Mouse (Mus musculus): ENCODE data around the gene Pdia6. TPM values are rescaled to one million over a fixed set of nuclear protein-coding genes. Genes with fewer than 3 reads are reported as not detected.

The Pdia6 gene
- polyA plus RNA-seq, 1 experiment from 2014 or later = 268 TPM

DNA sequence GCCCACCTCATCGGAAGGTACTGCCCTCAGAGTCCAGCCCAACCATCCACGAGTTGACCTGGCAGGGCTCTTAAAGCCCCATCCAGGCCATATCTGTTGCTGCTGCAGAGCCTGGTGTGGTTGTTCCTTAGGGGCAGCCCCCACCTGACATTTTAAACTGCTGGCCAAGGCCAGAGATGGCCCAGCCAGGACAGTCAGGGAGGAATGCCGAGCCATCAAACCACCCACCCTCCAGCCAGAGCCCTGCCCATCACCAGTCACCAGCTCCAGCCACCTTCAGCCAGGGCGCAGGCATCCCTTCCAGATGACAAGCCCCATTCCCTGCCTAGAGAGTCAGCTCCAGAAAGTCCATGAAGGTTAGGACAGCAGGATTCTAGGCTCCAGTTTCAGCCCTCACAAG is 22.2 kb downstream of the Pdia6 start:
- 88% methylated on average over 4 of the region's 4 CpGs for WGBS
- no peak for ATAC-seq (ENCODE audit: low FRiP score)

DNA sequence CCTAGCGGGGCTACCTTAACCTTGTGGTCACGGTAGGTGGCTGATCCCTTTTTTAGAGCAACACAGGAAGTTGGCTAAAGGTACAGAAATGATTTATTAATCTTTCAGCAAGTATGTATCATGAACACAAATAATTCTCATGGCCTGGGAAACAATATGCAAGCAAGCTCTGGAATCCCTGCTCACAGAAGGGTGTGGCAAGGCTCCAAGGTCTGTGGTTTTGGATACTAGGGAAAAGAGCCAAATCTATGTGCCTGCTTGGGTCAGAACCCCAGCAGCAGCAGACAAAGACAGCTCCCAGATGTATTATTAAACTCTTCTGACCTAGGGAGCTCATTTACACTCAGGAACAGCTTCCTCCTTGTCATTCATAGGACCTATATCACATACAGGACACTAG is 22.7 kb downstream of the Pdia6 start:
- Histone ChIP-seq H3K36me3 (replicated peaks; ENCODE audit: control insufficient read depth, insufficient read depth) (peaks cover 22% of the 10 kb centered on the region), H3K27me3 (ENCODE audit: control insufficient read depth, insufficient read depth, low read length) (no peaks in the 10 kb centered on the region), H3K4me3 (replicated peaks; ENCODE audit: low read length) (no peak overlapping the region), H3K9ac (no peak overlapping the region), H3K4me2 (replicated peaks) (no peak overlapping the region), H3K9me3 (ENCODE audit: control insufficient read depth, low read length) (no peaks in the 10 kb centered on the region), H3K4me1 (replicated peaks; ENCODE audit: control insufficient read depth, insufficient read depth, low read length) (no peaks in the 10 kb centered on the region), H3K27ac (no peak overlapping the region)
- ATAC-seq (ENCODE audit: low FRiP score) = no peak
- WGBS = 72% methylated on average over 2 of the region's 2 CpGs
- no peak for DNase-seq (ENCODE audit: low spot score)

More for the DNA sequence above, 22.2 kb downstream of the Pdia6 start:
- H3K4me2 ChIP-seq (replicated peaks) = no peak overlapping the region
- H3K9me3 ChIP-seq (ENCODE audit: control insufficient read depth, low read length) = no peaks in the 10 kb centered on the region
- no peak for DNase-seq (ENCODE audit: low spot score)
- no peak overlapping the region for H3K4me3 ChIP-seq (replicated peaks; ENCODE audit: low read length)
- H3K27ac ChIP-seq = no peak overlapping the region
- H3K9ac ChIP-seq = no peak overlapping the region
- H3K36me3 ChIP-seq (replicated peaks; ENCODE audit: control insufficient read depth, insufficient read depth) = peaks cover 27% of the 10 kb centered on the region
- H3K4me1 ChIP-seq (replicated peaks; ENCODE audit: control insufficient read depth, insufficient read depth, low read length) = no peaks in the 10 kb centered on the region
- H3K27me3 ChIP-seq (ENCODE audit: control insufficient read depth, insufficient read depth, low read length) = no peaks in the 10 kb centered on the region

DNA sequence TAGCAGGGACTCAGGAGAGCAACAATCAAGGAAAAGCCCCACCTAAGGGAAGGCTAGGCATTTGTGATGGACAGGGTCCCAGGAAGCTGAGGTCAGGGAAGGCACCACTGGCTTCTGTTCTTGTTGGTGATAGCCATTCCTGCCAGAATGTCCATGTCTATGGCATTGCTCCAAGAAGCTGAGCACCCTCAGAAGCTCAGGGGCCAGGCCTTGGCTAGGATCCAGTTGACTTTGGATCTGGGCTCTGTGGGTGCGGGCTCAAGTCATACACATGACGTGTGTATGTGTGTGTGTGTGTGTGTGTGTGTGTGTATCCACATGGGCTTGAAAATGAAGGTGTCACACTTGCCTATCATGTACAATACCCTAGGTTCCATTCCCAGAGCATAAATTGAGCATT is 23.6 kb downstream of the Pdia6 start:
- H3K4me1 ChIP-seq (replicated peaks; ENCODE audit: control insufficient read depth, insufficient read depth, low read length) = no peaks in the 10 kb centered on the region
- no peak overlapping the region for H3K4me3 ChIP-seq (replicated peaks; ENCODE audit: low read length)
- peaks cover 13% of the 10 kb centered on the region for H3K36me3 ChIP-seq (replicated peaks; ENCODE audit: control insufficient read depth, insufficient read depth)
- DNase-seq (ENCODE audit: low spot score) (no peak), ATAC-seq (ENCODE audit: low FRiP score) (no peak)
- H3K27me3 ChIP-seq (ENCODE audit: control insufficient read depth, insufficient read depth, low read length) = no peaks in the 10 kb centered on the region
- H3K4me2 ChIP-seq (replicated peaks) = no peak overlapping the region
- WGBS = 92% methylated on average over 2 of the region's 2 CpGs
- no peak overlapping the region for H3K9ac ChIP-seq
- H3K9me3 ChIP-seq (ENCODE audit: control insufficient read depth, low read length) = no peaks in the 10 kb centered on the region
- H3K27ac ChIP-seq = no peak overlapping the region

DNA sequence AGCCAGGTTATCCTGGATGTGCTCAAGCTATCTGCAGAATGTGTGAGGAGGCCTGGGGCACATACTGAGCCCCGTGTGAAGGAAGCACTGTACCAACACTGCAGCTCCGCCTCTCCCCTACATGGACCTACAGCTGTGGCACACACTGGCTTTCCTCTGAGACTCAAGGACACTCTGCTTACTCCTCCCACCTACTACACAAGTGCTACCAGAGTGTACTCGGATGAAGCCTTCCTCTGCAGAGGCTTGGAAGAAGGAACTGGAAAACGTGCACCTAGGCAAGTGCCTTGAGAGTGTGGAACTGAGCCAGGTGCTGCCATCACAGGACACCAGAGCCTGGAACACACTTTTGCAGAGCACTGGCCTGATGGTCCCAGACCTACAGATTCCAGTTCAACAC is 24.2 kb downstream of the Pdia6 start:
- Histone ChIP-seq H3K4me1 (replicated peaks; ENCODE audit: control insufficient read depth, insufficient read depth, low read length) (no peaks in the 10 kb centered on the region), H3K9me3 (ENCODE audit: control insufficient read depth, low read length) (no peaks in the 10 kb centered on the region), H3K4me2 (replicated peaks) (no peak overlapping the region), H3K27ac (no peak overlapping the region), H3K9ac (no peak overlapping the region), H3K4me3 (replicated peaks; ENCODE audit: low read length) (no peak overlapping the region), H3K27me3 (ENCODE audit: control insufficient read depth, insufficient read depth, low read length) (no peaks in the 10 kb centered on the region), H3K36me3 (replicated peaks; ENCODE audit: control insufficient read depth, insufficient read depth) (peaks cover 7% of the 10 kb centered on the region)
- WGBS = 81% methylated on average over 4 of the region's 4 CpGs
- ATAC-seq (ENCODE audit: low FRiP score) (no peak), DNase-seq (ENCODE audit: low spot score) (no peak)

DNA sequence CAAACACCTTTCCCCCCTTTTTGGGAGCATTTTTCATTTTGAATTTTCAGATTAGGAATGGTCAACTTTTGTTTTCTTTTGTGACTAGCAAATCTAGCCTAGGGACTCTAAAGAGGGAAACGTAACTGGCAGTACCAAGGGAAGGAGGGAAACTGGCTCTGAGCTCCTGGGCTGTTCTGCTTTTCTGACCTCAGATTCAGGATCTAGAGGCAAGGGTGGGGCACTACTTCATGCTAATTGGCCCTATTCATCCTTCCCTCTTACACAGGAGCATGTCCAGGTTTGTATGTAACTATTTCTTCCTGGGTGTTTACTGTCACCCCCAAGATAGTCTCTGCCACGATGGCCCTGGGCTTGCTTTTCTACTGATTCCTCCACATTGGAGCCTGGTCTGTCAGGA is 30.6 kb downstream of the Pdia6 start:
- Histone ChIP-seq H3K9ac (no peak overlapping the region), H3K4me2 (replicated peaks) (no peak overlapping the region), H3K4me1 (replicated peaks; ENCODE audit: control insufficient read depth, insufficient read depth, low read length) (no peaks in the 10 kb centered on the region), H3K4me3 (replicated peaks; ENCODE audit: low read length) (no peak overlapping the region), H3K36me3 (replicated peaks; ENCODE audit: control insufficient read depth, insufficient read depth) (no peaks in the 10 kb centered on the region), H3K27me3 (ENCODE audit: control insufficient read depth, insufficient read depth, low read length) (no peaks in the 10 kb centered on the region), H3K27ac (no peak overlapping the region), H3K9me3 (ENCODE audit: control insufficient read depth, low read length) (no peaks in the 10 kb centered on the region)
- DNase-seq (ENCODE audit: low spot score) (no peak), ATAC-seq (ENCODE audit: low FRiP score) (no peak)
- WGBS = 73% methylated on average over 2 of the region's 2 CpGs

DNA sequence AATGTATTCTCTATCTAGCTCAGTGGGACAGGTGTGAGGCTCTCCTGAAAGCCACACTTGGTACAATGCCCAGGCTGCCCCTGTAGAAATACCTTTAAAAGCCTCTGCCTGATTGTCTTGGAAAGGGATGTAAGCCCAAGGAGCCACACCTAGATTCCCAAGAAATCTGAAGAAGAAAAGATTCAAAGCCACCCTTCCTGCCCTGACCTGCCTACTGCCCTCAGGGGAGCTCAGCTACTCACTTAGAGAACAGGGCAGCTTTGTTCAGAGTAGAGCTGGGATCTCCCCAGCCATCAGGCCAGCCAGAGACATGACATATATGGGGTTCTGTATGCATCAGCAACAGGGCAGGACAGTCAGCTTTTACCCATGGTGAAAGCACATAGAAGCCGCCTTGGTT is 33.6 kb downstream of the Pdia6 start:
- Histone ChIP-seq H3K4me2 (replicated peaks) (no peak overlapping the region), H3K4me3 (replicated peaks; ENCODE audit: low read length) (no peak overlapping the region), H3K9ac (no peak overlapping the region), H3K4me1 (replicated peaks; ENCODE audit: control insufficient read depth, insufficient read depth, low read length) (no peaks in the 10 kb centered on the region), H3K36me3 (replicated peaks; ENCODE audit: control insufficient read depth, insufficient read depth) (no peaks in the 10 kb centered on the region), H3K9me3 (ENCODE audit: control insufficient read depth, low read length) (no peaks in the 10 kb centered on the region), H3K27me3 (ENCODE audit: control insufficient read depth, insufficient read depth, low read length) (no peaks in the 10 kb centered on the region), H3K27ac (no peak overlapping the region)
- 94% methylated on average over 1 of the region's 1 CpGs for WGBS
- no peak for ATAC-seq (ENCODE audit: low FRiP score)
- DNase-seq (ENCODE audit: low spot score) = no peak

DNA sequence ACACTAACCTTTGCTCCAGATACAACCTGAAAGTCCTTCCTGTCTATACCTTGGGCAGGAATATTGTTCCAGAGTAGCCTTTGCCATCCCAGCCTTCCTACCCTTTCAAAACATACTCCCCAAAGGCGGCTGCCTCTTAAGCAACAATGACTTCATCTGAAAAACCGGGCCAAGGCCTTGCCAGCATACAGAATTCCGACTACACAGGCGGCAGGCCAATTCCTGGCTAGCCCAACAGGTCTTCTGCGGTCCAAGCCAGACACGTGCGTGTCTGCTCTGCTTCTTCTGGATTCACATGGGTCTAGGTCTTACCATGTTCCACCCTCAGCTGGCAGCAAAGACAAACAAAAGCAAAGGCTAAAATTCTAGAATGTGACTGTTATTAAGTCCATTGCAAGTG is 39.1 kb downstream of the Pdia6 start:
- H3K4me1 ChIP-seq (replicated peaks; ENCODE audit: control insufficient read depth, insufficient read depth, low read length) = no peaks in the 10 kb centered on the region
- H3K9me3 ChIP-seq (ENCODE audit: control insufficient read depth, low read length) = no peaks in the 10 kb centered on the region
- no peak for ATAC-seq (ENCODE audit: low FRiP score)

DNA sequence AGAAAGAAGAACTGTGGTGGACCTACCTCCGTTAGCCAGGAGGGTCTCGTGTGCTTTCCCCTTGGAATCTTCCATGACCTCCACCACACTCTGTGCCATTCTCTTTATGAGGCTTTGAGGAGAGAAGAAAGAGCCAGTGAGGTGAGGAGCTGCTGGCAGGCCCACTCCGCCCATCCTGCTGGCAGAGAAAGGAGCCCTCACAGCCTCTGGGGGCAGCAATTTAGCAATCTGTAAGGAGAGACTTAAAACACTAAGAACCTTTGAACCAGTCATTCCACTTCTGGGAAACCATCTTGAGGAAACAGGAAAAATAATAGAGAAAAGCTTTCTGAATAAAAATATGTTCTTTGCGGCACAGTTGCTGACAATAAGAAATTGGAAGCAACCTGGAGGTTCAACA is 41.9 kb downstream of the Pdia6 start:
- no peaks in the 10 kb centered on the region for H3K9me3 ChIP-seq (ENCODE audit: control insufficient read depth, low read length)
- ATAC-seq (ENCODE audit: low FRiP score) = no peak

More for the DNA sequence above, 39.1 kb downstream of the Pdia6 start:
- DNase-seq (ENCODE audit: low spot score) = no peak
- no peak overlapping the region for H3K4me3 ChIP-seq (replicated peaks; ENCODE audit: low read length)
- no peak overlapping the region for H3K27ac ChIP-seq
- no peak overlapping the region for H3K4me2 ChIP-seq (replicated peaks)
- H3K27me3 ChIP-seq (ENCODE audit: control insufficient read depth, insufficient read depth, low read length) = no peaks in the 10 kb centered on the region
- 89% methylated on average over 7 of the region's 7 CpGs for WGBS
- no peak overlapping the region for H3K9ac ChIP-seq
- H3K36me3 ChIP-seq (replicated peaks; ENCODE audit: control insufficient read depth, insufficient read depth) = no peaks in the 10 kb centered on the region

DNA sequence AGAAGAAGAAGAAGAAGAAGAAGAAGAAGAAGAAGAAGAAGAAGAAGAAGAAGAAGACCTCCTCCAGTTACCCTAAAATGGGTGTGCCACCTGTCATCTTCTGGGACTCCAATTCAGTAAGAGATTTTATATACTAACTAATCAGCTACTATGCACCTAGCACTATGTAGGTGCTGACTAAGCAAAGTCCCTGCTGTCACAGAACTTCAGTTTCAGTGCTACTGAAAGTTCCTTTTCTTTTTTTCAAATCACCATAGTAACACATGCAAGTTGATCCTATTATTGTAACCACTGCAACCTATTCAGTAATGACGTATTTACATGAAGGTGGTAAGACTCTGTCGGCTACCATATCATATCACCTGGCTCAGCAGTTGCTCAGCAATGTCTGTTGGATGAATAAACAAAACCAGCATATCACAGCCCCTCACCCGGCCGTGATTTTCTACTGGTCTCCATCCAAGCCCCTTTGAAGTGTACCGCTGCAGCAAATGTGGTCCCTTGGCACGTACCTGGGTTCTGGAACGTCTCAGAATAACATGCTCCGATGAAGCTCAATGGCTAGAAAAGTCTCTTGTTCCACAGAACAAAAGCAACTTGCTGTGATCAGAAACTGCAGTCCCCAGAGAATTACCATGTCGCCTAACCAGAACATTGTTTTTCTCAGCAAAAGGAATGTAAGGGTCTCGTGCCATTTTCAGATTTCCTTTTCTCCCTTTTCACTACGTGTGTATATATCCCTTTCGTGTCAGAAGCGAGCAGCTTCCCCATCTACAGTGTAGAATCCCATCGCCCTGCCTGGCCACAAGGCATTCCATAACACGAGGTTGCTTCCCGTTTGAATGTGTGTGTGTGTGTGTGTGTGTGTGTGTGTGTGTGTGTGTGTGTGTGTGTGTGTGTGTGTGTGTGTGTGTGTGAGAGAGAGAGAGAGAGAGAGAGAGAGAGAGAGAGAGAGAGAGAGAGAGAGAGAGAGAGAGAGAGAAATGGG is 44.8 kb downstream of the Pdia6 start:
- no peak for DNase-seq (ENCODE audit: low spot score)
- Histone ChIP-seq H3K36me3 (replicated peaks; ENCODE audit: control insufficient read depth, insufficient read depth) (no peaks in the 10 kb centered on the region), H3K27me3 (ENCODE audit: control insufficient read depth, insufficient read depth, low read length) (no peaks in the 10 kb centered on the region), H3K27ac (no peak overlapping the region), H3K9me3 (ENCODE audit: control insufficient read depth, low read length) (no peaks in the 10 kb centered on the region), H3K4me2 (replicated peaks) (no peak overlapping the region), H3K4me3 (replicated peaks; ENCODE audit: low read length) (no peak overlapping the region), H3K4me1 (replicated peaks; ENCODE audit: control insufficient read depth, insufficient read depth, low read length) (no peaks in the 10 kb centered on the region), H3K9ac (no peak overlapping the region)
- no peak for ATAC-seq (ENCODE audit: low FRiP score)
- 44% methylated on average over 16 of the region's 16 CpGs for WGBS

More for the DNA sequence above, 41.9 kb downstream of the Pdia6 start:
- Histone ChIP-seq H3K4me2 (replicated peaks) (no peak overlapping the region), H3K4me1 (replicated peaks; ENCODE audit: control insufficient read depth, insufficient read depth, low read length) (no peaks in the 10 kb centered on the region), H3K36me3 (replicated peaks; ENCODE audit: control insufficient read depth, insufficient read depth) (no peaks in the 10 kb centered on the region), H3K4me3 (replicated peaks; ENCODE audit: low read length) (no peak overlapping the region), H3K27me3 (ENCODE audit: control insufficient read depth, insufficient read depth, low read length) (no peaks in the 10 kb centered on the region), H3K9ac (no peak overlapping the region), H3K27ac (no peak overlapping the region)
- 53% methylated on average over 4 of the region's 4 CpGs for WGBS
- no peak for DNase-seq (ENCODE audit: low spot score)
